Mouse (Mus musculus): ENCODE data around the gene Unc93b1.
A peak's percentile ranks its signal among the peaks of the same experiment; 100 is the strongest.

Gene Unc93b1

GRCm38 (mm10) chr19:3983527-3984200, 48.7 kb downstream of the Unc93b1 start:
- no peak for DNase-seq (ENCODE audit: low spot score in 2 of 2)

GRCm38 (mm10) chr19:3985261-3985681, 50.3 kb downstream of the Unc93b1 start:
- DNase-seq (ENCODE audit: low spot score in 2 of 2) = no peak

- DNase-seq (ENCODE audit: low spot score in 2 of 2) = peak; percentile 80 to 84
Observed at GRCm38 (mm10) chr19:3986334-3986733, 51.3 kb downstream of the Unc93b1 start, which contains the start of gene Acy3. Gene Acy3, plus strand, starts transcription at chr19:3986570.

- DNase-seq (ENCODE audit: low spot score in 2 of 2) = no peak
Observed at GRCm38 (mm10) chr19:3988066-3988465, 53.1 kb downstream of the Unc93b1 start.

GRCm38 (mm10) chr19:3988750-3989149, 53.8 kb downstream of the Unc93b1 start:
- no peak for DNase-seq (ENCODE audit: low spot score in 2 of 2)

- no peak for DNase-seq (ENCODE audit: low spot score in 2 of 2)
Observed at GRCm38 (mm10) chr19:3990804-3991203, 55.8 kb downstream of the Unc93b1 start.

- no peak for DNase-seq (ENCODE audit: low spot score in 2 of 2)
Observed at GRCm38 (mm10) chr19:3991562-3991961, 56.6 kb downstream of the Unc93b1 start.

GRCm38 (mm10) chr19:3991966-3992365, 57.0 kb downstream of the Unc93b1 start:
- DNase-seq (ENCODE audit: low spot score in 2 of 2) = no peak

- DNase-seq (ENCODE audit: low spot score in 2 of 2) = no peak
Observed at GRCm38 (mm10) chr19:3992416-3992815, 57.4 kb downstream of the Unc93b1 start, which contains the start of gene Tbx10. Gene Tbx10, plus strand, starts transcription at chr19:3992752.

GRCm38 (mm10) chr19:3994932-3995331, 59.9 kb downstream of the Unc93b1 start:
- no peak for DNase-seq (ENCODE audit: low spot score in 2 of 2)

GRCm38 (mm10) chr19:3995505-3995904, 60.5 kb downstream of the Unc93b1 start:
- DNase-seq (ENCODE audit: low spot score in 2 of 2) = no peak

GRCm38 (mm10) chr19:3996106-3996505, 61.1 kb downstream of the Unc93b1 start:
- no peak for DNase-seq (ENCODE audit: low spot score in 2 of 2)

- DNase-seq (ENCODE audit: low spot score in 2 of 2) = no peak
Observed at GRCm38 (mm10) chr19:3996747-3997146, 61.8 kb downstream of the Unc93b1 start.

GRCm38 (mm10) chr19:3997231-3997630, 62.2 kb downstream of the Unc93b1 start:
- DNase-seq (ENCODE audit: low spot score in 2 of 2) = no peak

GRCm38 (mm10) chr19:3998335-3998734, 63.3 kb downstream of the Unc93b1 start:
- no peak for DNase-seq (ENCODE audit: low spot score in 2 of 2)
